9 mouse cellular contexts compared by ENCODE assay signal in genomic region chr6:90551251-90551650, GRCm38 (mm10). TPM values are rescaled to one million over a fixed set of nuclear protein-coding genes. Genes with fewer than 3 reads are reported as not detected.
DNase-seq lines count a peak whose midpoint lies in the region; ATAC-seq and TF ChIP-seq lines count a peak whose summit lies in the region.
"Had no signal": no experiment of that assay in that cellular context is flagged by ENCODE, and none has a peak within 500 bp of the region (broad histone marks: within the 10 kb centered on the region; RNA-seq: fewer than 3 reads in every experiment).

No protein-coding gene starts in this region.

- H3K27ac ChIP-seq in heart, embryonic 13.5 days (replicated peaks) = no peak overlapping the region
- peak overlapping the region; percentile 56 for H3K27ac ChIP-seq in testis, adult 2 months (ENCODE audit: control insufficient read depth, insufficient read depth, low read depth, low read length)
- peak overlapping the region; percentile 65 for H3K27ac ChIP-seq in liver, embryonic 15.5 days (replicated peaks)
- H3K27ac ChIP-seq: embryonic facial prominence, embryonic 12.5 days had no signal

- no peaks in the 10 kb centered on the region for H3K9me3 ChIP-seq in heart, embryonic 13.5 days
- no peaks in the 10 kb centered on the region for H3K9me3 ChIP-seq in liver, embryonic 15.5 days (replicated peaks)
- H3K9me3 ChIP-seq: embryonic facial prominence, embryonic 12.5 days had no signal

- H3K4me1 ChIP-seq in heart, embryonic 13.5 days = peaks cover 18% of the 10 kb centered on the region
- peaks cover 3% of the 10 kb centered on the region for H3K4me1 ChIP-seq in testis, adult 2 months (ENCODE audit: control insufficient read depth, insufficient read depth, low read length)
- peaks cover 15% of the 10 kb centered on the region for H3K4me1 ChIP-seq in liver, embryonic 15.5 days (replicated peaks)
- H3K4me1 ChIP-seq: embryonic facial prominence, embryonic 12.5 days had no signal

- H3K4me2 ChIP-seq in heart, embryonic 13.5 days = peak overlapping the region; percentile 68; the same call in 1 of the 2 replicates
- peak overlapping the region; percentile 68 for H3K4me2 ChIP-seq in liver, embryonic 15.5 days

- DNase-seq in heart, adult 8-10 months (ENCODE audit: low spot score) = no peak
- DNase-seq in testis, postnatal 10 days (ENCODE audit: low spot score) = no peak
- DNase-seq in frontal cortex, postnatal 25 days (ENCODE audit: low spot score in 2 of 2) = no peak
- DNase-seq in cerebellum, adult 11-12 months = no peak
- DNase-seq in cerebellum, adult 9-10 months = no peak

- H3K4me3 ChIP-seq in heart, embryonic 13.5 days = no peak overlapping the region
- peak overlapping the region; percentile 72 for H3K4me3 ChIP-seq in testis, adult 2 months (ENCODE audit: control insufficient read depth, low read depth, low read length)
- peak overlapping the region; percentile 47 for H3K4me3 ChIP-seq in liver, embryonic 15.5 days (replicated peaks)

- ATAC-seq in heart, embryonic 13.5 days (ENCODE audit: extremely low read depth, insufficient number of reproducible peaks, low FRiP score, low TSS enrichment) = no peak
- no peak for ATAC-seq in liver, embryonic 15.5 days (ENCODE audit: insufficient read depth)

- H3K9ac ChIP-seq in heart, embryonic 13.5 days = no peak overlapping the region
- peak overlapping the region; percentile 32 for H3K9ac ChIP-seq in liver, embryonic 15.5 days
- H3K9ac ChIP-seq: embryonic facial prominence, embryonic 12.5 days had no signal

- H3K27me3 ChIP-seq in heart, embryonic 13.5 days (replicated peaks) = peaks cover 27% of the 10 kb centered on the region; the same call in 1 of the 2 replicates
- H3K27me3 ChIP-seq in testis, adult 2 months (ENCODE audit: control insufficient read depth, insufficient read depth, low read length) = no peaks in the 10 kb centered on the region
- no peaks in the 10 kb centered on the region for H3K27me3 ChIP-seq in liver, embryonic 15.5 days

- TF ChIP-seq CTCF in testis, adult 2 months (IDR thresholded peaks at IDR 0.05; ENCODE audit: control insufficient read depth, insufficient read depth, insufficient replicate concordance, low read depth, low read length) = no peak

- TF ChIP-seq POLR2A in testis, adult 2 months (IDR thresholded peaks at IDR 0.05; ENCODE audit: control insufficient read depth, low read depth, low read length) = no peak

- no peaks in the 10 kb centered on the region for H3K36me3 ChIP-seq in heart, embryonic 13.5 days
- H3K36me3 ChIP-seq in testis, adult 2 months (ENCODE audit: control insufficient read depth, insufficient read depth, low read length) = no peaks in the 10 kb centered on the region
- no peaks in the 10 kb centered on the region for H3K36me3 ChIP-seq in liver, embryonic 15.5 days (replicated peaks)
- H3K36me3 ChIP-seq: embryonic facial prominence, embryonic 12.5 days had no signal

RNA-seq across cellular contexts. Expression of gene Slc41a3, which starts 53.3 kb away (rescaled TPM):
- polyA plus RNA-seq in heart, embryonic 13.5 days (2015; fragmentation: Nextera tagmentation; extraction: Ambion mirVana) = 12.1 and 14.0 TPM in 2 replicates
- 10 to 100 TPM; 48.1 to 98.4 (median 78.7) TPM for total RNA-seq in heart, adult 8-10 months (2022)
- 73.3 and 79.5 TPM in 2 replicates for polyA plus RNA-seq in testis, adult 2 months (2012; rRNA removed)
- polyA plus RNA-seq in liver, embryonic 15.5 days (2015; fragmentation: Nextera tagmentation; extraction: Ambion mirVana) = 41.3 and 46.3 TPM in 2 replicates
